In the genomic region with DNA sequence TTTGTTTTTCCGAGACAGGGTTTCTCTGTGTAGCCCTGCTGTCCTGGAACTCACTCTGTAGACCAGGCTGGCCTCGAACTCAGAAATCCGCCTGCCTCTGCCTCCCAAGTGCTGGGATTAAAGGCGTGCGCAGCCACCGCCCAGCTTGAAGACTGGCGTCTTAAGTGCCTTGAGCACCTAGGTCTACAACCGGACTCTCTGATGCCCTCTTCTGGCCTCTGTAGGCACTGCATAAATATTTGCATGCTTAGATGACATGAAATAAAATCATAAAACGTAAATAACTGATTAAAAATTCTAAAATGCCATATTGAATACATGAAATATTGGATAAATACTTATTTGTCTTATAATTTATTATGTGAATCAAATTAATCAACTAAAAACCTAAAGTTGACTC, we compare ENCODE assay signal across 8 mouse cellular contexts. TPM values are rescaled to one million over a fixed set of nuclear protein-coding genes. Genes with fewer than 3 reads are reported as not detected.
DNase-seq lines count a peak whose midpoint lies in the region; TF ChIP-seq lines count a peak whose summit lies in the region.
"Not testable (repeated sequence)": the region's sequence is repeated elsewhere in the genome, so short reads cannot be mapped to it uniquely, and the experiment has no call there.

No protein-coding gene starts in this region.

- peak; percentile 49; the same call in 1 of the 2 replicates for TF ChIP-seq CTCF in kidney, adult 2 months (conservative IDR thresholded peaks at IDR 0.05; ENCODE audit: insufficient read depth, insufficient read length, low read depth, low read length)
- peak; percentile 61 for TF ChIP-seq CTCF in liver, adult 2 months (IDR thresholded peaks at IDR 0.05; ENCODE audit: low read depth, low read length)

- peak; percentile 68 for DNase-seq in A20 (ENCODE audit: low read depth, low spot score)
- DNase-seq in adrenal gland, adult 18-20 months (ENCODE audit: low spot score in 2 of 2): peak; percentile 57 to 60
- DNase-seq in cerebellum, postnatal 36 days: peak; percentile 57 to 69
- DNase-seq in gastrocnemius, postnatal 10 days: peak; percentile 68
- DNase-seq in kidney, adult 2 months: peak; percentile 62
- peak; percentile 41 for DNase-seq in liver, adult 2 months (ENCODE audit: extremely low read depth, low read depth, low spot score)
- DNase-seq in natural killer cell, adult 2 months (ENCODE audit: low spot score in 2 of 2): peak; percentile 40 to 54
- DNase-seq in splenic B cell, adult 2 months (ENCODE audit: low read depth, low spot score): peak; percentile 79

- H3K27ac ChIP-seq in kidney, adult 2 months (ENCODE audit: insufficient read depth, low read depth, low read length); liver, adult 2 months (replicated peaks; ENCODE audit: insufficient read depth, low read depth, low read length): not testable (repeated sequence)

- TF ChIP-seq POLR2A in kidney, adult 2 months (IDR thresholded peaks at IDR 0.05; ENCODE audit: low read depth, low read length); liver, adult 2 months (IDR thresholded peaks at IDR 0.05; ENCODE audit: extremely low read depth, insufficient read depth, low read length): not testable (repeated sequence)

- H3K4me1 ChIP-seq in kidney, adult 2 months (ENCODE audit: control insufficient read depth, insufficient read depth, low read length); liver, adult 2 months (ENCODE audit: control insufficient read depth, insufficient read depth, low read length): not testable (repeated sequence)

- 57% methylated on average over 9 of the region's 9 CpGs for WGBS in kidney, adult 2 months
- WGBS in liver, adult 2 months: 77% methylated on average over 9 of the region's 9 CpGs

- not testable (repeated sequence) for H3K27me3 ChIP-seq in kidney, adult 2 months (replicated peaks; ENCODE audit: control insufficient read depth, insufficient read depth, low read length); liver, adult 2 months (ENCODE audit: control insufficient read depth, insufficient read depth, low read length); splenic B cell, adult 2 months (ENCODE audit: control insufficient read depth, insufficient read depth, low read length, poor library complexity, severe bottlenecking)

- not testable (repeated sequence) for H3K4me3 ChIP-seq in kidney, adult 2 months (ENCODE audit: insufficient read depth, low read depth, low read length); liver, adult 2 months (ENCODE audit: insufficient read depth, low read depth, low read length)

- H3K79me2 ChIP-seq in liver, adult 2 months (ENCODE audit: control insufficient read depth, insufficient read depth, low read length): not testable (repeated sequence)

- not testable (repeated sequence) for H3K9ac ChIP-seq in liver, adult 2 months (ENCODE audit: low read depth, low read length)

- H3K36me3 ChIP-seq in kidney, adult 2 months (ENCODE audit: control insufficient read depth, insufficient read depth, low read length): not testable (repeated sequence)
- peaks cover 74% of the 10 kb centered on the region for H3K36me3 ChIP-seq in liver, adult 2 months (ENCODE audit: control insufficient read depth, insufficient read depth, low read length)
- H3K36me3 ChIP-seq in splenic B cell, adult 2 months (ENCODE audit: control insufficient read depth, insufficient read depth, low read length, poor library complexity, severe bottlenecking): peaks cover 14% of the 10 kb centered on the region

RNA-seq across cellular contexts. Expression of a gene that starts 26.7 kb away (rescaled TPM):
- 100 to 1,000 TPM; 456 to 471 TPM for total RNA-seq in adrenal gland, adult 18-20 months (2021)
- 100 to 1,000 TPM; 234 to 237 TPM for total RNA-seq in gastrocnemius, postnatal 10 days (2021)
- polyA plus RNA-seq in kidney, adult 2 months (2012; rRNA removed): 1,404 and 1,744 TPM in 2 replicates
- total RNA-seq in liver, adult 2 months (2014; rRNA removed): 381 and 420 TPM in 2 replicates
- polyA plus RNA-seq in liver, adult 2 months (2012; rRNA removed): 563 and 625 TPM in 2 replicates

RNA-seq across cellular contexts. Expression of a gene that starts 26.8 kb away (rescaled TPM):
- 100 to 1,000 TPM in 1 of 2 experiments, 10 to 100 TPM in 1; 77.3 to 136 TPM for total RNA-seq in adrenal gland, adult 18-20 months (2021)
- total RNA-seq in gastrocnemius, postnatal 10 days (2021): 10 to 100 TPM; 92.3 to 92.4 TPM
- 34.4 and 38.0 TPM in 2 replicates for polyA plus RNA-seq in kidney, adult 2 months (2012; rRNA removed)
- total RNA-seq in liver, adult 2 months (2014; rRNA removed): 85.4 and 95.0 TPM in 2 replicates
- 42.4 and 46.0 TPM in 2 replicates for polyA plus RNA-seq in liver, adult 2 months (2012; rRNA removed)

RNA-seq across cellular contexts. Expression of a gene that starts 27.0 kb away (rescaled TPM):
- total RNA-seq in adrenal gland, adult 18-20 months (2021): 10 to 100 TPM; 19.4 to 20.9 TPM
- total RNA-seq in gastrocnemius, postnatal 10 days (2021): 10 to 100 TPM; 10.7 to 11.1 TPM
- polyA plus RNA-seq in kidney, adult 2 months (2012; rRNA removed): 17.3 and 18.7 TPM in 2 replicates
- total RNA-seq in liver, adult 2 months (2014; rRNA removed): 7.0 and 11.2 TPM in 2 replicates
- polyA plus RNA-seq in liver, adult 2 months (2012; rRNA removed): 11.6 and 12.2 TPM in 2 replicates
